Mouse (Mus musculus) kidney, postnatal 14 days (tissue): ENCODE data around the gene Lbx2.
A peak's percentile ranks its signal among the peaks of the same experiment; 100 is the strongest.

Experiments
- DNase-seq: peaks from one replicate; pipeline ENCODE4 v3.0.0; 2022; ENCODE audit warnings: mixed read lengths

Lbx2 gene

GRCm38 (mm10) chr6:83071220-83071619 is 14.9 kb upstream of the Lbx2 start:
- DNase-seq: no peak

DNA sequence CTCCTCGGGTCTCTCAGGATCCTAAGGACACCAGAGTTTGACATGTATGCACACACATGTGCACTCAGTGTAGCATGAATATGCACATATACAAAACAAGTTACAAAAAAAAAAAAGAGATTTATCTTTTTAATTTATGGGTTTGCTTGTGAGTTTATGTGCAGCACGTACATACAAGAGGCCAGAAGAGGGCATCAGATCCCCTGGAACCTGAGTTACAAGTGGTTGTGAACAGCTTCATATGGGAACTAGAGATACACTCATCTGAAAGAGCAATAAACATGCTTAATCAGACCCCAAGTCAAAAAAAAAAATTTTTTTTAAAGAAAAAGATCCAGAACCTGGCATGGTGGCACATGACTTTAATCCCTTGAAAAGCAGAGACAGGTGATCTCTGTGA is 11.2 kb upstream of the Lbx2 start:
- DNase-seq: no peak

DNA sequence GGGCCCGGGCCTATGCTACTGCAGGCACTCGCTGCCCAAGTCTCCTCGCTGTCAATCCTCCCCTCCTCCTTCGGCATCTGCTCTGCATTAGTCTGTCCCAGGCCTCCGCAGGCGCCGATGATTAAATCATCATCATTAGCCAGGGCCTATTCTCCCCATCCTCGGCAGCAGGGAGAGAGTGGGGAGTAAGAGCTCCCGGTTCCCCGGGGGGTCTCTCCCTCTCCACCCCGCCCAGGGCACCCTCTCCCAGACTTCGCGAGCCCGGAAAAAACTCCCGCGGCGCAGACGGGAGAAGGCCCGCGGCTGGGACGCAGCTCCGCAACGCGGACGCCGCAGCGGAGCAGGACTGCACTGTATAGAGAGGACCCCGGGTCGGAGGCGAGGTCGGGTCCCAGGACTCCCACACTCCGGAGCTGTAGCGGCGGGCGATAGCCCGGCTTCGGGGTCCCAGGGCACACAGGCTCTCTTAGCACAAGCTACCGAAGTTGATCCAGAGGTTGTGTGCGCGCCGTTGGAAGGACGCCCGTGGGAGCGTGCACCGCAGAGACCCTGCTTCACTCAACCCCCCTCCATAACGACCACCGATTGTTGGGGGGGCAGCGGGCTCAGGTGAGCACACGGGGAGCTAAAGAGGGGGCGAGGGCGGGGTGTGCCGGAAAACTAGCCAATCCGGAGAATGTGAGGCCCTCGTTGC is 8.4 kb upstream of the Lbx2 start, which contains the start of gene Pcgf1:
Gene Pcgf1 (plus strand): TSS at position 240 of the 694 bp plus-strand sequence.
- no peak for DNase-seq

- peak; percentile 99 for DNase-seq
Observed at GRCm38 (mm10) chr6:83078324-83078858, 7.8 kb upstream of the Lbx2 start.

GRCm38 (mm10) chr6:83080210-83080609 is 6.0 kb upstream of the Lbx2 start:
- no peak for DNase-seq

DNA sequence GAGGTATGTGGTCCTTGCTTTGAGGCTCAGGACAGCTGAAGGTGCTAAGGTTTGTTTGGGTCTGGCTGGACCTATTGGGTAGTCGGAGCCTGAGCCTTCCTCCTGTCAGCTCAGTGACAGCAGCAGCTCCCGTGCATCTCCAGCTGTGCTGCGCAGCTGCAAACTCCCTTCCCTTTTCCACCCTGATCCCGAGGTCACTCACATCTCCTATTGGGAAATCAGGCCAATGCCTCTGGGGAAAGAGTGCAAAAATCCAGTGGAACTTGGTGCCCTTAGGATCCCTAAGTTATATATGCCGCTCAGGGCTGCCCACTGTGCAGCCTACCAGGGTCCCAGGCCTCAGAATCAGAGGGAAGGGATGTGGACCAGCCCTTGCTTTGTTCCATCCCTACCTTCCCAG is 2.7 kb upstream of the Lbx2 start:
- DNase-seq: no peak

GRCm38 (mm10) chr6:83084477-83084876 is 1.7 kb upstream of the Lbx2 start:
- DNase-seq: peak; percentile 15

GRCm38 (mm10) chr6:83087205-83087925 is 1.2 kb downstream of the Lbx2 start:
- DNase-seq: peak; percentile 49

DNA sequence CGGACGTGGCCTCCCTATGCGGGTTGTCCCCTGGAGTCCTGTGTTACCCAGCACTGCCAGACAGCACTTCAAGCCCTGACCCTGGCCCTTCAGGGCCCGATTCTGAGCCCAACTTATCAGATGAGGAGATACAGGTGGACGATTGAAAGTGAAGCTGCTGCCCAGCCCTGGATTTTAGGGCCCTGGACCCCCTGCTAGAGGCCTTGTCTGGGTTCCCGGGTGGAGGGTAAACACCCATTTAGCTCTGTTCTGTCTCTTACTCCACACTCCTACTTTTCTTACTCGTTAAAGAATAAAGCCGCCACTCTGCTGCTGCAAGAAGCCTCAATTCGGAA is 1.7 kb downstream of the Lbx2 start:
- no peak for DNase-seq

DNA sequence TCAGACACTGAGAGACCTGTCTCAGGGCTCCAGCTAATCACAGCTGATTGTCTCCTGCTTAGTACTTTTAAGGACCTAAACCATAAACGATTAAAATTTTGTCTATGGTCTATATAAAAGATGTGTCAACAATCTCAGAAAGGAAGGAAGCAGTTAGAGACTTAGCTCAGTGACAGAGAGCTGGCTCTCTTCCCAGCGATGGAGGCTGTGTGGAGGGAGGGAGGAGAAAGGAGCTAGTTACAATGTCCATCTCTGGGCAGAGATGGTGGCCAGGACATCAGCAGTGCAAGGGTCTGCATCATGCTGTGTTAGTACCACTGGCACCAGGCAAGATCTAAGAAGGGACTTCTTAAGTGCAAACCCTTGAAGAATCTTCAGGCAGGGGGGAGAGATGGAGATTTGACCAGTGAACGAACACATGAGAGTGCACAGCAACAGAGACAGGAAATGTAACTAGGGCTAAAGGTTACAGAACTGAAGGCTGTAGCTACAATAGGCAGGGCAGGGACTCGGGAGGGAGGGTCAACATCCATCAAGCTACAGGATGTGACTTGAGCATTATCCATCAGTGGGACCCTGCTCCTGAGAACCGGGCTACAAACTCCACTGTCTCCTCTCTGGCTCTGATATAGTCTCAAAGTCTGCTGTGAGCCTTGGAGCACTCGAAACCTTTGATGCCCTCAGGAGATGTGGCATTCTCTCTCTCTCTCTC is 6.4 kb downstream of the Lbx2 start:
- peak; percentile 71 for DNase-seq

DNA sequence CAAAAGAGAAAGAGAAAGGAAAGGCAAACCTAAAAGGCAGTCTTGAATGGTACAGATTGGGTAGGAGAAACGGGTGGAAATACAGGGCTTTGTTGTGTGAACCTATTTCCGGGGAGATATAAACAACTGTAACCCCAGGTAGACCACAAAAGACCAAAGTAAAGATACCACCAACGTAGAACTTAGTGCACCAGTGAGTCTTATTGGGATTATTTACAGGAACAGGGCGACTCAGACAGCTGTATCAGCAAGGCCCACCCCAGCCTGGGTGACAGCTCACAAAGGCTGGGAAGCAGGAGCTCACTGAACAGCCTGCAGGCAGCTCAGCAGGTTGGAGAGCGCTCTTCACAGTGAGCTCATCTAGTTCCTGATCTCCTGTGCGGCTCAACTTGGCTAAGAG is 9.8 kb downstream of the Lbx2 start:
- no peak for DNase-seq

- peak; percentile 85 for DNase-seq
Observed at GRCm38 (mm10) chr6:83098411-83098810, 12.2 kb downstream of the Lbx2 start.

DNA sequence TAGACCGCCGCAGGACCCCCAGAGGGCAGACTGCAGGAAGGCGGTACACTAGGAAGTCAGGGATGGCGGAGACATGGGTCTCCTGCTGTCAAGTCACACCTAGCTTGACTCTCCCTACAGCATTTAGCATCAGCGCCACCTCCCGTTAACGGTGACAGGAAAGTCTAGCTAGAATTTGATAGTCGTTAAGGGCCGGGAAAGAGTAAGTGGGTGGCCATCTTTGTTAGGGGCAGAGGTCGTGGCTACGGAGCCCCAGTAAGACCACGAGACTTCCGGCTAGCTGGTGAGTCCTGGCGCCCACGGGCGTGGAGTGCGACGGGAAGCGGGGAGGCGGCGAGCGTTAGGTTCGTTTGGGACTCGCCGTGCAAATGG is 15.1 kb downstream of the Lbx2 start, which contains the start of the genes Ccdc142 and Gm42688:
Gene Ccdc142 (plus strand): TSS at position 286 of the 372 bp plus-strand sequence.
Gene Gm42688 (plus strand): TSS at position 302 of the 372 bp plus-strand sequence.
- peak; percentile 94 for DNase-seq

DNA sequence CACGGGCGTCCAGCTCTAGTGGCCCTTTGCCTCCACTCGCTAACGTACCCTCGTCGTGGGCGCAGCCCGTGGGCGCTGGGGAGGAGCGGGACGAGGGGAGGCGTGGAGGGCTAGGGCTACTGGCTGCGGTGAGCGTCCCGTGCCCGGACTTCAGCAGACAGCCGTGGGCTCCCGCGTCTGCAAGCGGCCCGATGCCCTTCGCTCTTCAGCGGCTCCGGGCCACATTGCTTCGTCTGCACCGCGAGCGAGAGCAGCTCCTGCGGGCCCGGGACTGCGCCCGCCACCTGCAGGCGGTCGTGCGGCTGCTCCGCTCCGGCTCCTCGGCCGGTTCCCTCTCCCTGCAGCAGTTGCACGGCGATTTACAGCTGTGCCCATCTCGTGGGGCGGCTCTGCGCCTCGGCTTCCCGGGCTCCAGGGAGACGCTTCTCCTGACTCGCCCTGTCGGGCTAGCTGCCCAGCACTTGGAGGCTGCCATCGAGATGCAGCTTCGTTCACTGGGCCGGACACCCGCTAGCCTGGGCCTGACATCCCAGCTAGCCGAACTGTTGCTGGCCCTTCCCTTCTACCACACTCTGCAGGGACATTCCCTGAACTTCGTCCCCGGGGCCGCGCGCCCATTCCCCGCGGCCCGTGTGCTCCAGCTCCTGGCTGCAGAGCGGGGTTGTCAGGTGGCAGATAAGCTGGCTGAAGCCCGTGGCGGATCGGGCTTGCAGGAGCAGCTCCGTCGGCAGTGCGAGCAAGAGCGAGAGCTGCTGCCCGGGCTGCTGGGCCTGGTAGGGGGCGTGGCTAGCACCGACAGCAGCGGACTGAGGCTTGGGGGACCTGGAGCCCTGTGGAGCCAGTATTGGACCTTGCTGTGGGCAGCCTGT is 15.8 kb downstream of the Lbx2 start:
- peak; percentile 80 for DNase-seq

DNA sequence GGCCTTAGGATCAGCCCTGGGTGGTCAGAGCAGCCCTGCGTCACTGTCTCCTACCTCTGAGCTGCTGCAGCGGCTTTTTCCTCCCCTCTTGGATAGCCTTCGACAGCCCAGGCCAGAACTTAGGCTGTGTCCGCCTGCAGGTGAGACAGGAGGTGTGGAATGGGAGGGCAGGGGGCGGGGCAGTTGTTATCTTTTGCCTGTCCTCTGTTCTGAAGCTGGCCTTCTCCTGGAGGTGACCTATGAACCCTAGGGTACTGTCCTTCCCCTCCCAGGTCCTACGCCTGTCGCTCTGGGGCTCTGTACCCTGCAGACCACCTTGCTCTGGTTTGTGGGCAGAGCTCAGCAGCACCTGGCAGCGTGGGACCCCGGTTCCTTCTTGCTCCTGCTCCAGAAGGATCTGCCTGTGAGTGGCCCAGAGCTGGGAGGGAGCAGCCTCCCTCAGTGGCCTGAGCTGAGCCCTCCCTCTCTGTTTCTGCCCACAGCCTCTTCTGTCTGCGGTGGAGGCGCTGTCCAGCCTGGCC is 17.0 kb downstream of the Lbx2 start:
- no peak for DNase-seq

GRCm38 (mm10) chr6:83104158-83104557 is 18.0 kb downstream of the Lbx2 start:
- no peak for DNase-seq

- peak; percentile 79 for DNase-seq
Observed at GRCm38 (mm10) chr6:83107566-83108400, 21.6 kb downstream of the Lbx2 start.

DNA sequence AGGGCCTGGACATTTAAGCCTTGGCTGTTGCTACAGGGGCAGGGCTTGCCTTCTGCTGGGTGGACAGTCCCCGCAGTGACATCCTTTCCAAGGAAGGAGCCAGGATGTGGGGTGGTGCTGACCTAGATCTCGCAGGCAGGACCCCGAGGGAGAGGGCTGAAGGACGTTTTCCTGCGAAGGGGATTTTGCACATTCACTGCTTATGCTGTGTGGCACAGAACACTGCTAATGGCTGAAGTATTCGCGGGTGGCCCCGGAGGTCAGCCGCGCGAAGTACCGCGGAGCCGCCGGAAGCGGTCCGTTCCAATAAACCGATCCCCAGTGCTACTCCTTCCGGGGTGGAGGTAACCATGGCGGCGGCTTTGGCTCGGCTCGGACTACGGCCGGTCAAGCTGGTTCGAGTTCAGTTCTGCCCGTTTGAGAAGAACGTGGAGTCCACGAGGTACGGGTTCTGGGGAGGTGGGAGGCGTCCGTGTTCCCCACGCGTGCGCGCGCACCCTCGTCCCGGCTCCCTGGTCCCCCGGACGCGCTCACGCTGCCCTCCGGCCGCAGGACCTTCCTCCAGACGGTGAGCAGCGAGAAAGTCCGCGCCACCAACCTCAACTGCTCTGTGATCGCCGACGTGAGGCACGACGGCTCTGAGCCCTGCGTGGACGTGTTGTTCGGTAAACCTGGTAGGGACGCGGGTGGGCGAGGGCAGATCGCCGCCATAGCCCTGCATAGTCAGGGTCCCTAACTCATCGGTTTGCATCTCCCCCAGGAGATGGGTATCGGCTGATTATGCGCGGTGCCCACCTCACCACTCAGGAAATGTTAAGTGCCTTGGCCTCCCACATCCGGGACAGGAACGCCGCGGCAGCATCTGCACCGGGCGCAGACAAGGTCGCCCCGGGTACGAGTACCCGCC is 22.8 kb downstream of the Lbx2 start, which contains the start of gene Mrpl53:
Gene Mrpl53 (plus strand): TSS at position 279 of the 907 bp plus-strand sequence.
- peak; percentile 87 for DNase-seq

GRCm38 (mm10) chr6:83111510-83112136 is 25.5 kb downstream of the Lbx2 start:
- DNase-seq: no peak
